Mouse (Mus musculus) heart, embryonic 12.5 days (tissue): ENCODE results near the gene Tmem30c. TPM values are rescaled to one million over a fixed set of nuclear protein-coding genes. Genes with fewer than 3 reads are reported as not detected.

ENCODE experiments used
- ATAC-seq: fragments of 200-750 bp; cut with Nextera tagmentation; 2 replicates; pipeline ENCODE4 v1.8.0; 2017; ENCODE audit warnings: moderate TSS enrichment, moderate library complexity; ENCODE audit not compliant: insufficient number of reproducible peaks, low FRiP score
- H3K27ac ChIP-seq: fragments of 300-500 bp; sonication (generic); 2 replicates; pipeline ENCODE4 v1.5.1; 2016; ENCODE audit warnings: mild to moderate bottlenecking, moderate library complexity; ENCODE audit not compliant: poor library complexity, severe bottlenecking
- H3K27me3 ChIP-seq: fragments of 300-500 bp; sonication (generic); replicated peaks from 2 replicates; pipeline ENCODE4 v1.6.1; 2016; ENCODE audit warnings: mild to moderate bottlenecking, moderate library complexity
- H3K36me3 ChIP-seq: fragments of 300-500 bp; sonication (generic); 2 replicates; pipeline ENCODE4 v1.6.1; 2016; ENCODE audit warnings: mild to moderate bottlenecking, moderate library complexity
- H3K4me1 ChIP-seq: fragments of 300-500 bp; sonication (generic); replicated peaks from 2 replicates; pipeline ENCODE4 v1.6.1; 2016; ENCODE audit warnings: mild to moderate bottlenecking
- H3K4me2 ChIP-seq: fragments of 300-500 bp; sonication (generic); 2 replicates; pipeline ENCODE4 v1.6.1; 2016; ENCODE audit warnings: mild to moderate bottlenecking, moderate library complexity
- H3K4me3 ChIP-seq: fragments of 300-500 bp; sonication (generic); 2 replicates; pipeline ENCODE4 v1.5.1; 2016; ENCODE audit warnings: mild to moderate bottlenecking
- H3K9ac ChIP-seq: fragments of 300-500 bp; sonication (generic); 2 replicates; pipeline ENCODE4 v1.6.1; 2016; ENCODE audit warnings: mild to moderate bottlenecking, moderate library complexity
- H3K9me3 ChIP-seq: fragments of 300-500 bp; sonication (generic); replicated peaks from 2 replicates; pipeline ENCODE4 v1.6.1; 2016; ENCODE audit warnings: mild to moderate bottlenecking, moderate library complexity
- WGBS: fragments of 180-500 bp; shearing (Covaris S2); methylation state at CpG from one replicate; pipeline ENCODE4 v1.1.7; 2016; 5-methylcytosine and 5-hydroxymethylcytosine counted together
- polyA plus RNA-seq: library from polyadenylated mRNA; unstranded; fragments of >200 nt; fragmentation: Nextera tagmentation; extraction: Ambion mirVana; gene quantifications from 2 replicates; pipeline ENCODE4 v1.2.1, GENCODE M21; 2016

Gene Tmem30c
- polyA plus RNA-seq, 1 experiment from 2014 or later = not detected

- H3K36me3 ChIP-seq = no peaks in the 10 kb centered on the region
- no peak overlapping the region for H3K4me2 ChIP-seq
- no peak for ATAC-seq
- no peak overlapping the region for H3K9ac ChIP-seq
- H3K4me1 ChIP-seq = peaks cover 8% of the 10 kb centered on the region; the same call in 1 of the 2 replicates
- no peaks in the 10 kb centered on the region for H3K27me3 ChIP-seq
- 57% methylated on average over 13 of the region's 13 CpGs for WGBS
- no peaks in the 10 kb centered on the region for H3K9me3 ChIP-seq
- no peak overlapping the region for H3K27ac ChIP-seq
- H3K4me3 ChIP-seq = no peak overlapping the region
Observed at GRCm38 (mm10) chr16:57317882-57318636, 25.4 kb upstream of the Tmem30c start.

GRCm38 (mm10) chr16:57317127-57317526 is 24.5 kb upstream of the Tmem30c start:
- H3K27me3 ChIP-seq = no peaks in the 10 kb centered on the region
- peaks cover 8% of the 10 kb centered on the region; the same call in 1 of the 2 replicates for H3K4me1 ChIP-seq
- H3K4me2 ChIP-seq = no peak overlapping the region
- no peak overlapping the region for H3K27ac ChIP-seq
- 68% methylated on average over 4 of the region's 4 CpGs for WGBS
- H3K4me3 ChIP-seq = no peak overlapping the region
- no peak overlapping the region for H3K9ac ChIP-seq
- H3K9me3 ChIP-seq = no peaks in the 10 kb centered on the region
- ATAC-seq = no peak
- H3K36me3 ChIP-seq = no peaks in the 10 kb centered on the region

GRCm38 (mm10) chr16:57315026-57315425 is 22.4 kb upstream of the Tmem30c start:
- H3K4me3 ChIP-seq = no peak overlapping the region
- no peak overlapping the region for H3K27ac ChIP-seq
- no peak overlapping the region for H3K4me2 ChIP-seq
- no peaks in the 10 kb centered on the region for H3K36me3 ChIP-seq
- WGBS = 79% methylated on average over 9 of the region's 9 CpGs
- H3K9me3 ChIP-seq = no peaks in the 10 kb centered on the region
- no peak overlapping the region for H3K9ac ChIP-seq
- no peak for ATAC-seq
- peaks cover 8% of the 10 kb centered on the region; the same call in 1 of the 2 replicates for H3K4me1 ChIP-seq
- no peaks in the 10 kb centered on the region for H3K27me3 ChIP-seq

GRCm38 (mm10) chr16:57314236-57314635 is 21.6 kb upstream of the Tmem30c start:
- no peak for ATAC-seq
- no peaks in the 10 kb centered on the region for H3K36me3 ChIP-seq
- H3K4me1 ChIP-seq = peaks cover 8% of the 10 kb centered on the region; the same call in 1 of the 2 replicates
- H3K4me3 ChIP-seq = no peak overlapping the region
- no peaks in the 10 kb centered on the region for H3K9me3 ChIP-seq
- no peak overlapping the region for H3K27ac ChIP-seq
- H3K9ac ChIP-seq = no peak overlapping the region
- WGBS = 84% methylated on average over 3 of the region's 3 CpGs
- no peaks in the 10 kb centered on the region for H3K27me3 ChIP-seq
- H3K4me2 ChIP-seq = no peak overlapping the region

- Histone ChIP-seq H3K4me2 (no peak overlapping the region), H3K36me3 (no peaks in the 10 kb centered on the region), H3K27me3 (no peaks in the 10 kb centered on the region), H3K4me1 (peaks cover 8% of the 10 kb centered on the region; the same call in 1 of the 2 replicates), H3K9me3 (no peaks in the 10 kb centered on the region), H3K9ac (no peak overlapping the region), H3K27ac (no peak overlapping the region), H3K4me3 (no peak overlapping the region)
- no peak for ATAC-seq
- 79% methylated on average over 3 of the region's 3 CpGs for WGBS
Observed at GRCm38 (mm10) chr16:57313487-57313886, 20.8 kb upstream of the Tmem30c start.

- H3K9ac ChIP-seq = no peak overlapping the region
- H3K9me3 ChIP-seq = no peaks in the 10 kb centered on the region
- no peaks in the 10 kb centered on the region for H3K27me3 ChIP-seq
- 77% methylated on average over 2 of the region's 2 CpGs for WGBS
- no peaks in the 10 kb centered on the region for H3K36me3 ChIP-seq
- H3K4me1 ChIP-seq = peaks cover under 1% of the 10 kb centered on the region
- no peak overlapping the region for H3K4me3 ChIP-seq
- ATAC-seq = no peak
- H3K4me2 ChIP-seq = no peak overlapping the region
- no peak overlapping the region for H3K27ac ChIP-seq
Observed at GRCm38 (mm10) chr16:57312130-57312529, 19.5 kb upstream of the Tmem30c start.

- Histone ChIP-seq H3K4me2 (no peak overlapping the region), H3K4me1 (peaks cover 16% of the 10 kb centered on the region), H3K27ac (no peak overlapping the region), H3K36me3 (no peaks in the 10 kb centered on the region), H3K9ac (no peak overlapping the region), H3K27me3 (no peaks in the 10 kb centered on the region), H3K4me3 (no peak overlapping the region), H3K9me3 (no peaks in the 10 kb centered on the region)
- WGBS = 46% methylated on average over 6 of the region's 6 CpGs
- ATAC-seq = no peak
Observed at GRCm38 (mm10) chr16:57305463-57305862, 12.8 kb upstream of the Tmem30c start.

GRCm38 (mm10) chr16:57303716-57304115 is 11.1 kb upstream of the Tmem30c start:
- Histone ChIP-seq H3K4me2 (no peak overlapping the region), H3K36me3 (no peaks in the 10 kb centered on the region), H3K4me3 (no peak overlapping the region), H3K9ac (no peak overlapping the region), H3K9me3 (no peaks in the 10 kb centered on the region), H3K27me3 (no peaks in the 10 kb centered on the region), H3K4me1 (peaks cover 16% of the 10 kb centered on the region), H3K27ac (no peak overlapping the region)
- 71% methylated on average over 19 of the region's 19 CpGs for WGBS
- ATAC-seq = no peak

- Histone ChIP-seq H3K27ac (no peak overlapping the region), H3K4me1 (peaks cover 16% of the 10 kb centered on the region), H3K4me2 (no peak overlapping the region), H3K9me3 (no peaks in the 10 kb centered on the region), H3K36me3 (no peaks in the 10 kb centered on the region), H3K9ac (no peak overlapping the region), H3K4me3 (no peak overlapping the region), H3K27me3 (no peaks in the 10 kb centered on the region)
- 83% methylated on average over 25 of the region's 25 CpGs for whole genome bisulfite sequencing
- no peak for ATAC-seq
Observed at GRCm38 (mm10) chr16:57302792-57303698, 10.4 kb upstream of the Tmem30c start.

GRCm38 (mm10) chr16:57301512-57302115 is 8.9 kb upstream of the Tmem30c start:
- H3K4me1 ChIP-seq = peaks cover 12% of the 10 kb centered on the region; the same call in 1 of the 2 replicates
- H3K4me3 ChIP-seq = no peak overlapping the region
- H3K36me3 ChIP-seq = no peaks in the 10 kb centered on the region
- 63% methylated on average over 9 of the region's 9 CpGs for WGBS
- H3K9me3 ChIP-seq = no peaks in the 10 kb centered on the region
- H3K4me2 ChIP-seq = no peak overlapping the region
- ATAC-seq = no peak
- H3K27me3 ChIP-seq = no peaks in the 10 kb centered on the region
- H3K27ac ChIP-seq = no peak overlapping the region
- H3K9ac ChIP-seq = no peak overlapping the region
